Mouse (Mus musculus) T-helper 1 cell (primary cell): ENCODE results near the gene Hecw2.

Experiments used
- in situ Hi-C: fragments of 300-600 bp; cut with MboI, MseI; formaldehyde crosslinking; loops from one replicate; pipeline ENCODE4 v1.15.1; 2025; ENCODE audit warnings: high pct_unique_total_duplicates

Hecw2 gene

GRCm38 (mm10) chr1:54118342-54118973 lies 76.5 kb downstream of the Hecw2 start:
- in situ Hi-C loops: no loop called here

GRCm38 (mm10) chr1:54110920-54111605 lies 83.9 kb downstream of the Hecw2 start:
- in situ Hi-C loops: no loop called here

GRCm38 (mm10) chr1:54109255-54109654 lies 85.7 kb downstream of the Hecw2 start:
- in situ Hi-C loops: no loop called here

- in situ Hi-C loops: no loop called here
Observed at GRCm38 (mm10) chr1:54106756-54107155, 88.2 kb downstream of the Hecw2 start.

- in situ Hi-C loops: no loop called here
Observed at GRCm38 (mm10) chr1:54079708-54080107, 115.3 kb downstream of the Hecw2 start.

- in situ Hi-C loops: no loop called here
Observed at GRCm38 (mm10) chr1:54074456-54074855, 120.5 kb downstream of the Hecw2 start.

- in situ Hi-C loops: no loop called here
Observed at GRCm38 (mm10) chr1:54070121-54070520, 124.8 kb downstream of the Hecw2 start.

- in situ Hi-C loops: no loop called here
Observed at GRCm38 (mm10) chr1:54068248-54068647, 126.7 kb downstream of the Hecw2 start.

GRCm38 (mm10) chr1:54065434-54065833 lies 129.5 kb downstream of the Hecw2 start:
- in situ Hi-C loops: no loop called here

GRCm38 (mm10) chr1:54061078-54061477 lies 133.9 kb downstream of the Hecw2 start:
- in situ Hi-C loops: no loop called here

- in situ Hi-C loops: no loop called here
Observed at GRCm38 (mm10) chr1:54059731-54060130, 135.2 kb downstream of the Hecw2 start.

GRCm38 (mm10) chr1:54052771-54053170 lies 142.2 kb downstream of the Hecw2 start:
- in situ Hi-C loops: no loop called here

GRCm38 (mm10) chr1:54046923-54047322 lies 148.0 kb downstream of the Hecw2 start:
- in situ Hi-C loops: no loop called here

GRCm38 (mm10) chr1:54039062-54039461 lies 155.9 kb downstream of the Hecw2 start:
- in situ Hi-C loops: no loop called here

- in situ Hi-C loops: no loop called here
Observed at GRCm38 (mm10) chr1:54017686-54018085, 177.3 kb downstream of the Hecw2 start.

- in situ Hi-C loops: no loop called here
Observed at GRCm38 (mm10) chr1:54015739-54016138, 179.2 kb downstream of the Hecw2 start.

- in situ Hi-C loops: no loop called here
Observed at GRCm38 (mm10) chr1:54012414-54012813, 182.6 kb downstream of the Hecw2 start.

GRCm38 (mm10) chr1:54009418-54010064 lies 185.4 kb downstream of the Hecw2 start:
- in situ Hi-C loops: no loop called here

GRCm38 (mm10) chr1:54005860-54006386 lies 189.0 kb downstream of the Hecw2 start:
- in situ Hi-C loops: no loop called here

- in situ Hi-C loops: no loop called here
Observed at GRCm38 (mm10) chr1:54003288-54003687, 191.7 kb downstream of the Hecw2 start.

GRCm38 (mm10) chr1:54002077-54002476 lies 192.9 kb downstream of the Hecw2 start:
- in situ Hi-C loops: no loop called here

- in situ Hi-C loops: loop anchor here (10.0 kb wide), 1 partner anchor 1148 kb away; no protein-coding TSS in a partner anchor
Observed at GRCm38 (mm10) chr1:53997239-53997638, 197.7 kb downstream of the Hecw2 start.
